Mouse (Mus musculus) hindbrain, embryonic 14.5 days (tissue): ENCODE measurements at regions not wholly inside any gene's neighbourhood (a gene's known extent, or its start where the extent isn't known, plus 50 kb on each side); places are given as distances from the start of the nearest gene placed in this dataset.

ENCODE experiments used
- ATAC-seq: fragments of 200-750 bp; cut with Nextera tagmentation; 2 replicates; pipeline ENCODE4 v1.8.0; 2017; ENCODE audit warnings: moderate number of reproducible peaks, mild to moderate bottlenecking, moderate TSS enrichment, moderate library complexity; ENCODE audit not compliant: low FRiP score
- DNase-seq: peaks from one replicate; pipeline ENCODE4 v3.0.0-alpha.2; 2015; ENCODE audit warnings: low spot score
- H3K27ac ChIP-seq: fragments of 300-500 bp; sonication (generic); 2 replicates; pipeline ENCODE4 v1.5.1; 2014; ENCODE audit warnings: mild to moderate bottlenecking, moderate library complexity
- H3K27me3 ChIP-seq: fragments of 300-500 bp; sonication (generic); 2 replicates; pipeline ENCODE4 v1.6.1; 2014; ENCODE audit warnings: mild to moderate bottlenecking, low read length, mixed read lengths; ENCODE audit not compliant: control insufficient read depth, insufficient read depth
- H3K36me3 ChIP-seq: fragments of 300-500 bp; sonication (generic); replicated peaks from 2 replicates; pipeline ENCODE4 v1.6.1; 2014; ENCODE audit not compliant: control insufficient read depth, insufficient read depth
- H3K4me1 ChIP-seq: fragments of 300-500 bp; sonication (generic); replicated peaks from 2 replicates; pipeline ENCODE4 v1.6.1; 2014; ENCODE audit warnings: antibody characterized with exemption, low read length, mixed read lengths; ENCODE audit not compliant: control insufficient read depth, insufficient read depth
- H3K4me2 ChIP-seq: fragments of 300-500 bp; sonication (generic); replicated peaks from 2 replicates; pipeline ENCODE4 v1.6.1; 2014; ENCODE audit warnings: mild to moderate bottlenecking, moderate library complexity
- H3K4me3 ChIP-seq: fragments of 300-500 bp; sonication (generic); replicated peaks from 2 replicates; pipeline ENCODE4 v1.5.1; 2014; ENCODE audit warnings: mild to moderate bottlenecking, low read length
- H3K9ac ChIP-seq: fragments of 300-500 bp; sonication (generic); 2 replicates; pipeline ENCODE4 v1.6.1; 2014
- H3K9me3 ChIP-seq: fragments of 300-500 bp; sonication (generic); 2 replicates; pipeline ENCODE4 v1.6.1; 2016; ENCODE audit warnings: low read length; ENCODE audit not compliant: control insufficient read depth
- WGBS: fragments of 180-500 bp; shearing (Covaris S2); extraction: QIAGEN DNeasy Blood & Tissue Kit; methylation state at CpG from one replicate; pipeline ENCODE4 v1.1.7; 2014; 5-methylcytosine and 5-hydroxymethylcytosine counted together

DNA sequence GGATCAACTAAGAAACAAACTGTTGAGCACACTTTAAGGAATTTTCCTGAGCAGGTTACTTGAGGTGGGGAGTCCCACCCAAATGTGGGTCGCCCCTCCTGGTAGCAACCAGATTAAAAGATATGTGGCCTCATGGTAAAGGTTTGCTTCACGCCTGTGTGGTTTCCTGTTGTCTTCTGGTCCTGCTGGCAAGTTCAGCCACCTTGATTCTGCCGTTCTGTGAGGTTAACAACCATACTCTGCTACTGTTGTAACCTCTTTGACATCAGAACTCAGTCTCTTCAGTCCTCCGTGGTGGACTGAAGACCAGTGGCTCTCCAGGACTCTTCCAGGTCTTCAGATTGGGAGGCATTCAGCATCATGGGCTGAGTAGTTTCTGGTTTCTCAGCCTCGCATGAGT, 127.1 kb upstream of the Sp4 start:
- Histone ChIP-seq H3K9ac (no peak overlapping the region), H3K4me1 (no peaks in the 10 kb centered on the region), H3K9me3 (no peaks in the 10 kb centered on the region), H3K4me3 (no peak overlapping the region), H3K27me3 (no peaks in the 10 kb centered on the region), H3K36me3 (no peaks in the 10 kb centered on the region), H3K4me2 (no peak overlapping the region), H3K27ac (no peak overlapping the region)
- no peak for ATAC-seq
- no peak for DNase-seq
- WGBS = 81% methylated on average over 5 of the region's 5 CpGs

DNA sequence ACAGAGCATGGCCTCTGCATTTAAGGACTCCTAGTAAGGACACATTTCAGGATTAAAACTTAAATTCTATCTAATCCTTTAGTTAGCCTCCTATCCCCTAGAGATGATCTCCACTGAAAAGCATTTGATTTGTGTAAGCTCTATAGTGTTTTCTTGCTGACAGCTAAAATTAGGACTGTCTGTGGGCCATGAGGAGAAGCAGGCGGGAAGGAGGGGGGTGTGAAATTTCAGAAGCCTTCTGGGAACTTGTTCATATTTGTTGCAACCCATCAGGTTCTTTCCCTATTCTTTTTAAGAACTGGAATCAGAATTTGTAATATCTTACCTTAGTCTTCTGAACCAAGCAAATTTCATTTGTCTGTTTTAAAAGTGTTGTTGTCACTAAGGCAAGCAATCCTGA, 114.7 kb upstream of the Sp4 start:
- Histone ChIP-seq H3K4me1 (no peaks in the 10 kb centered on the region), H3K9ac (no peak overlapping the region), H3K4me3 (no peak overlapping the region), H3K27ac (no peak overlapping the region), H3K36me3 (no peaks in the 10 kb centered on the region), H3K27me3 (no peaks in the 10 kb centered on the region), H3K4me2 (no peak overlapping the region), H3K9me3 (no peaks in the 10 kb centered on the region)
- DNase-seq (no peak), ATAC-seq (no peak)
- 90% methylated on average over 1 of the region's 1 CpGs for WGBS

- no peaks in the 10 kb centered on the region for H3K27me3 ChIP-seq
- no peak overlapping the region for H3K9ac ChIP-seq
- 72% methylated on average over 7 of the region's 7 CpGs for WGBS
- no peak overlapping the region for H3K4me2 ChIP-seq
- H3K36me3 ChIP-seq = no peaks in the 10 kb centered on the region
- H3K27ac ChIP-seq = no peak overlapping the region
- DNase-seq (no peak), ATAC-seq (no peak)
- H3K4me1 ChIP-seq = no peaks in the 10 kb centered on the region
- H3K9me3 ChIP-seq = no peaks in the 10 kb centered on the region
- no peak overlapping the region for H3K4me3 ChIP-seq
Observed at GRCm38 (mm10) chr12:118411767-118412430, 110.7 kb upstream of the Sp4 start.

DNA sequence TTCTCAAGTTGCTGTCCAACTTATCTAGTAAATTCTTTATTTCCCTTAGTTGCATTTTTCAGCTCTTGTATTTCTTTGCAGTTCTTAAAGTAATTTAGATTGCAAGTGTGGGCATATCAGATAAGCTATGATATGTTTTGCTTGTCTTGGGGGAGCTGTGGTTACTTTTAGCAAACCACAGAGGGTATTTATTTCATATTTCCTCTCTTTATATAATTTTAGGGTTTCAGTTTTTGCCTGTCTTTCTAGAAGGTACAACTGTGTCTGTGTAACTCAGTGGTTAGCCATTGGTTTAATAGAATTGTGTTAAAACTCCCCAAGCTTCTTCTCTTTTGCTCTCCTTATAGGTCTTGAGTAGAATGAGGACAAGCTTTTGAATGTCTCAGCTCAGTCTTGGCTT, 109.7 kb upstream of the Sp4 start:
- ATAC-seq = no peak

GRCm38 (mm10) chr12:118405135-118405534, 103.9 kb upstream of the Sp4 start:
- H3K27ac ChIP-seq = no peak overlapping the region
- no peak for ATAC-seq
- H3K4me1 ChIP-seq = no peaks in the 10 kb centered on the region
- no peak overlapping the region for H3K4me3 ChIP-seq
- no peaks in the 10 kb centered on the region for H3K36me3 ChIP-seq
- H3K9me3 ChIP-seq = no peaks in the 10 kb centered on the region
- H3K4me2 ChIP-seq = no peak overlapping the region
- DNase-seq = no peak
- no peaks in the 10 kb centered on the region for H3K27me3 ChIP-seq
- H3K9ac ChIP-seq = no peak overlapping the region

More for the DNA sequence above, 109.7 kb upstream of the Sp4 start:
- Histone ChIP-seq H3K4me3 (no peak overlapping the region), H3K9me3 (no peaks in the 10 kb centered on the region), H3K27me3 (no peaks in the 10 kb centered on the region), H3K4me1 (no peaks in the 10 kb centered on the region), H3K9ac (no peak overlapping the region), H3K36me3 (no peaks in the 10 kb centered on the region), H3K4me2 (no peak overlapping the region), H3K27ac (no peak overlapping the region)
- DNase-seq = no peak

DNA sequence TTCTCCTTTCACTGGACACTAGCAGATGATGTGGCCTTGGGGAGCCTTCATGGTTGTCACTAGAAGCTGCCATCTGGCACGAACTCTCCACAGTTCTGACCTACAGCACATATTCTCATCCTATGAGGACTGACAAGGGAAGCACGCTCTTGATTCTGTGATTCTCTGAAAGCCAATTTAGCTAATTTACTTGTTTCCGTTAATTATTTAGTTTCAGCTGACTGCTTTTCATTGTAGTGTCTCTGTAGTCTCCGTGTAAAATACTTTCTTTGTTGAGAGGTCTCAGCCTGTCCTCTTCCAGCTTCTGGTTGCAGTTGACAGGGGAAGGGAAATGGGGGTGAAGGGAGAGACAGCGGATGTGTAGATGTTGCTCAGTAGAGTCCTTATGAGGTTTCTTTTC, 102.9 kb upstream of the Sp4 start:
- no peak overlapping the region for H3K4me3 ChIP-seq
- no peak overlapping the region for H3K27ac ChIP-seq
- H3K9me3 ChIP-seq = no peaks in the 10 kb centered on the region
- DNase-seq = no peak
- H3K9ac ChIP-seq = no peak overlapping the region
- H3K4me1 ChIP-seq = no peaks in the 10 kb centered on the region
- H3K36me3 ChIP-seq = no peaks in the 10 kb centered on the region
- 51% methylated on average over 5 of the region's 5 CpGs for WGBS
- ATAC-seq = no peak
- H3K4me2 ChIP-seq = no peak overlapping the region
- H3K27me3 ChIP-seq = no peaks in the 10 kb centered on the region

DNA sequence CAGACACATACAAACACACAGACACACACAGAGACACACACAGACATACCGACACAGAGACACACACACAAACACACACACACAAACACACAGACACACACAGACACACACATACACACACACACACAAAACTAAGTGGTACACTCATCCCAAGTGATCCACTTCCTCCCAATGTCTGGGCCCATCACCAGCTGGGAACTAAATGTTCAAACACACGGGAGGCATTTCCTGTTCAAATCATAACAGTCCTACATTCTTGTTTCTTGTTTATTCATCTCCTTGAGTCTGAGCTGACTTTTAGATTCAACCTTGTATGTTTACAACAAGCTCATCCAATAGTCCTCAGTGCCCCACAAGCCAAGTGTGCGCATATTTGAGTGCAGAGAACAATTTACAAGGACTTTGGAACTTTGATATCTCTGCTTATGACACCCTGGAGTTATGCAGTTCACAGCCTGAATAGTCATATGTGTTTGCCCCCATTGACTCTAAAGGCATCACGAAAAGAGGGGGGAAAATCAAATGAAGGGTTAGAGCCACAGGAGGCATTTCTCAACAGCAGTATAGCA, 102.4 kb upstream of the Sp4 start:
- no peaks in the 10 kb centered on the region for H3K4me1 ChIP-seq
- H3K9me3 ChIP-seq = no peaks in the 10 kb centered on the region
- 75% methylated on average over 4 of the region's 4 CpGs for WGBS
- H3K4me2 ChIP-seq = no peak overlapping the region
- no peak overlapping the region for H3K27ac ChIP-seq
- H3K36me3 ChIP-seq = no peaks in the 10 kb centered on the region
- ATAC-seq = no peak
- no peak overlapping the region for H3K9ac ChIP-seq
- no peaks in the 10 kb centered on the region for H3K27me3 ChIP-seq
- DNase-seq = no peak
- no peak overlapping the region for H3K4me3 ChIP-seq

DNA sequence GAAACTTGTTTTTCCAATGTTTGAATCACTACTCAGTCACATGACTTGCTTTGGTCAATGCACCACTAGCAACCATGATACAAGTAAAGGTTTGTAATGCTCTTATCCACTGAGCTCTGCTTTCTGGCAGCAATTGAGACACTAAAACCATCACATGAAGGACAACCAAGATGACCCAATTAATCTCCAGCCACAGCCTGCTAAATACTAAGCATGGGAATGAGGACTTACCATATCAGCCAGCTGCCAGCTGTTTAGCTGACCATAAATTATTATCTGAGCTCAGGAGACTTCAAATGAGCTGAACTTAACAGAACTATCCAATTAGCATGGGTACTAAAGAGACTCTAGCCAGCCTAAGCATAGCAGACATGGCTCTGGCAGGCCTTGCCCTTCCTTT, 100.1 kb upstream of the Sp4 start:
- no peaks in the 10 kb centered on the region for H3K9me3 ChIP-seq
- no peak overlapping the region for H3K4me2 ChIP-seq
- no peaks in the 10 kb centered on the region for H3K27me3 ChIP-seq
- no peak overlapping the region for H3K4me3 ChIP-seq
- H3K9ac ChIP-seq = no peak overlapping the region
- no peak overlapping the region for H3K27ac ChIP-seq
- DNase-seq (no peak), ATAC-seq (no peak)
- no peaks in the 10 kb centered on the region for H3K36me3 ChIP-seq
- H3K4me1 ChIP-seq = no peaks in the 10 kb centered on the region

DNA sequence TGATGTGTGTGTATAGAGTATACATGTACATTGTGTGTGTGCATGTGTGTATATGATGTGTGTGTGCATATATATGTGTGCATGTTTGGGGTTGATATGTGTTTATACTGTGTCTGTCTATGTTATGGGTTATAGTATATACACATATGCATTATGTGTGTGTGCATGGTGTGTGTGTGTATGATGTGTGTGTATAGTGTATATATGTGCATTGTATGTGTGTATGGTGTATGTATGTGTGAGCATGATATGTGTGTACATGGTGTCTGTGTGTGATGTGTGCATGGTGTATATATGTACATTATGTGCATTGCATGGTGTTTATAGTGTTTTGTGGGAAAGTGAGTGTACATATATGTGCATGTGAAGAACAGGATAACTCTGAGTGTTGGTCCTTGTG, 90.4 kb upstream of the Sp4 start:
- DNase-seq = no peak
- Histone ChIP-seq H3K9me3 (no peaks in the 10 kb centered on the region), H3K36me3 (no peaks in the 10 kb centered on the region), H3K4me2 (no peak overlapping the region), H3K4me1 (no peaks in the 10 kb centered on the region), H3K9ac (no peak overlapping the region), H3K27ac (no peak overlapping the region), H3K4me3 (no peak overlapping the region), H3K27me3 (no peaks in the 10 kb centered on the region)
- ATAC-seq = no peak

- no peak overlapping the region for H3K9ac ChIP-seq
- no peaks in the 10 kb centered on the region for H3K4me1 ChIP-seq
- H3K4me2 ChIP-seq = no peak overlapping the region
- H3K27me3 ChIP-seq = no peaks in the 10 kb centered on the region
- H3K4me3 ChIP-seq = no peak overlapping the region
- no peak overlapping the region for H3K27ac ChIP-seq
- H3K9me3 ChIP-seq = no peaks in the 10 kb centered on the region
- WGBS = 94% methylated on average over 3 of the region's 3 CpGs
- DNase-seq (no peak), ATAC-seq (no peak)
- H3K36me3 ChIP-seq = no peaks in the 10 kb centered on the region
Observed at GRCm38 (mm10) chr12:118381013-118381412, 79.8 kb upstream of the Sp4 start.
